Mouse (Mus musculus) hindbrain, embryonic 11.5 days (tissue): ENCODE measurements at regions not wholly inside any gene's neighbourhood (a gene's known extent, or its start where the extent isn't known, plus 50 kb on each side); places are given as distances from the start of the nearest gene placed in this dataset.
"Not testable (repeated sequence)": the region's sequence is repeated elsewhere in the genome, so short reads cannot be mapped to it uniquely, and the experiment has no call there.

ENCODE experiments used
- ATAC-seq: fragments of 200-750 bp; cut with Nextera tagmentation; 2 replicates; pipeline ENCODE4 v1.8.0; 2017; ENCODE audit warnings: mild to moderate bottlenecking, moderate TSS enrichment, moderate library complexity; ENCODE audit not compliant: low FRiP score
- DNase-seq: peaks from one replicate; pipeline ENCODE4 v3.0.0-alpha.2; 2015; ENCODE audit warnings: low spot score
- H3K27ac ChIP-seq: fragments of 300-500 bp; sonication (generic); 2 replicates; pipeline ENCODE4 v1.5.1; 2014; ENCODE audit warnings: mild to moderate bottlenecking, low read depth, low read length
- H3K27me3 ChIP-seq: fragments of 300-500 bp; sonication (generic); 2 replicates; pipeline ENCODE4 v1.6.1; 2014; ENCODE audit warnings: mild to moderate bottlenecking, low read length, moderate library complexity, mixed read lengths; ENCODE audit not compliant: control insufficient read depth, insufficient read depth
- H3K36me3 ChIP-seq: fragments of 300-500 bp; sonication (generic); 2 replicates; pipeline ENCODE4 v1.6.1; 2014; ENCODE audit warnings: mild to moderate bottlenecking, low read length, moderate library complexity, mixed read lengths; ENCODE audit not compliant: control insufficient read depth, insufficient read depth
- H3K4me1 ChIP-seq: fragments of 300-500 bp; sonication (generic); replicated peaks from 2 replicates; pipeline ENCODE4 v1.6.1; 2014; ENCODE audit warnings: low read length, mixed read lengths; ENCODE audit not compliant: control insufficient read depth, insufficient read depth
- H3K4me2 ChIP-seq: fragments of 300-500 bp; sonication (generic); replicated peaks from 2 replicates; pipeline ENCODE4 v1.6.1; 2014; ENCODE audit warnings: mild to moderate bottlenecking, low read depth, low read length
- H3K4me3 ChIP-seq: fragments of 300-500 bp; sonication (generic); 2 replicates; pipeline ENCODE4 v1.5.1; 2014; ENCODE audit warnings: low read depth, low read length
- H3K9ac ChIP-seq: fragments of 300-500 bp; sonication (generic); 2 replicates; pipeline ENCODE4 v1.6.1; 2014; ENCODE audit warnings: low read depth, low read length
- H3K9me3 ChIP-seq: fragments of 300-500 bp; sonication (generic); 2 replicates; pipeline ENCODE4 v1.6.1; 2016; ENCODE audit warnings: low read length; ENCODE audit not compliant: control insufficient read depth
- whole genome bisulfite sequencing: fragments of 180-500 bp; shearing (Covaris S2); extraction: QIAGEN DNeasy Blood & Tissue Kit; methylation state at CpG from one replicate; pipeline ENCODE4 v1.1.7; 2014; 5-methylcytosine and 5-hydroxymethylcytosine counted together

- DNase-seq (no peak), ATAC-seq (0 out of 2 replicates have a peak, but pooled peaks have one; percentile 43)
- H3K9ac ChIP-seq, result no peak overlapping the region
- H3K4me2 ChIP-seq, result no peak overlapping the region
- H3K27me3 ChIP-seq, result no peaks in the 10 kb centered on the region
- H3K4me1 ChIP-seq, result no peaks in the 10 kb centered on the region
- WGBS, result 77% methylated on average over 8 of the region's 8 CpGs
- no peak overlapping the region for H3K27ac ChIP-seq
- H3K36me3 ChIP-seq, result no peaks in the 10 kb centered on the region
- no peaks in the 10 kb centered on the region for H3K9me3 ChIP-seq
- no peak overlapping the region for H3K4me3 ChIP-seq
Measured at GRCm38 (mm10) chr2:43072964-43073619, 419.7 kb upstream of the Lrp1b start.

DNA sequence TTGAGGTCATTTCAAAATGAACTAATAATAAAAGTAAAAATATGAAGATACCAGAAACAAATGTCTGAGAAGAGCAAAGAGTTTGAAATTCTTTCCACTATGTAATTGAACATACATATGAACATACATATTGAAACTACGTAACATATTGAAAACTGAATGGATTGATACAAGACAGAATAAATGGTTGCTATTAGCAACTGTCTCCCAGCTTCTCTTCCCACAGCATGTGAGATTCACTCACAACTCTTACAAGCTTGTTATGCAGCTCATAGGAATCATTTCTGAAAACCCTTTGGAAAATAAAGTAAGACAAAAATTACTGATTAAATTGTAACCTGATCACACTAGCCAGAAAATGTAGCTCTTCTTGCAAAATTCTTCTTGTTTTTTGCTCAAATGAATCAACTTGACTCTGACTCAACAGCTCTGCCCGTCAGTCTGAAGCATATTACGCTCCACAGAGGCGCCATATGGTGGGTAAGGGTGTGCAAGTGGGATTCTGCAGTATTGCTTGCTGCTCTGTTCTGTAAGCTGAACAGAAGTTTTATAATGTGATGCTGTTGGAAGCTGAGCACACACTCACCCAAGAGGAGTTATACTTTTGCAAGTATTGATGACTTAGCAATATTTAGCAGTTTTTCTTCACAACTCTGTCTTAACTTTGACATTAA, 444.3 kb upstream of the Lrp1b start:
- no peaks in the 10 kb centered on the region for H3K9me3 ChIP-seq
- DNase-seq (no peak), ATAC-seq (no peak)
- no peak overlapping the region for H3K4me3 ChIP-seq
- no peaks in the 10 kb centered on the region for H3K4me1 ChIP-seq
- no peaks in the 10 kb centered on the region for H3K36me3 ChIP-seq
- no peak overlapping the region for H3K9ac ChIP-seq
- H3K27me3 ChIP-seq, result no peaks in the 10 kb centered on the region
- no peak overlapping the region for H3K27ac ChIP-seq
- H3K4me2 ChIP-seq, result no peak overlapping the region
- 85% methylated on average over 4 of the region's 4 CpGs for WGBS

DNA sequence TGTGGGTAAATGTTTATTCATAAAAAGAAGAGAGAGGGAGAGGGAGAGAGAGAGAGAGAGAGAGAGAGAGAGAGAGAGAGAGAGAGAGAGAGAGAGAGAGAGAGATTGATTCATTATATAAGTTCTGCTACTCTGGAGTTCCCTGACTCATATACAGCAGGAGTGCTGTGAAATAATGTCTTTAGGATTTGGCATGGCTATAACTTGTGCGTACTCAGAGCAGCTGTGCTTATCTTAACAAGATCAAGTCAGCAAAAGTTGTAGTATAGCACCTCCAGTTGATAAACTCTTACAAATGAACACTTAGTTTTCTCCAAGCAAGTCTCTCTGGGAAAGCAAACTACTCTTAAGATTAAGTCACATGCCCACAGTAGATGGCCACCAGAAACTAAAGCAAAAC, 435.3 kb upstream of the Kynu start:
- Histone ChIP-seq H3K27ac (no peak overlapping the region), H3K36me3 (no peaks in the 10 kb centered on the region), H3K27me3 (no peaks in the 10 kb centered on the region), H3K4me3 (no peak overlapping the region), H3K9ac (no peak overlapping the region), H3K4me2 (no peak overlapping the region), H3K4me1 (no peaks in the 10 kb centered on the region), H3K9me3 (no peaks in the 10 kb centered on the region)
- no peak for DNase-seq
- WGBS, result 92% methylated on average over 1 of the region's 1 CpGs
- ATAC-seq, result no peak

- Histone ChIP-seq H3K27ac (no peak overlapping the region), H3K9ac (no peak overlapping the region), H3K9me3 (no peaks in the 10 kb centered on the region), H3K4me2 (no peak overlapping the region), H3K4me1 (no peaks in the 10 kb centered on the region), H3K36me3 (no peaks in the 10 kb centered on the region), H3K4me3 (no peak overlapping the region), H3K27me3 (no peaks in the 10 kb centered on the region)
- no peak for ATAC-seq
- DNase-seq, result no peak
Measured at GRCm38 (mm10) chr2:43153574-43153973, 401.6 kb upstream of the Kynu start.

- Histone ChIP-seq H3K9ac (no peak overlapping the region), H3K27me3 (no peaks in the 10 kb centered on the region), H3K36me3 (no peaks in the 10 kb centered on the region), H3K4me1 (no peaks in the 10 kb centered on the region), H3K27ac (no peak overlapping the region), H3K4me3 (no peak overlapping the region), H3K9me3 (no peaks in the 10 kb centered on the region), H3K4me2 (no peak overlapping the region)
- no peak for DNase-seq
- no peak for ATAC-seq
Measured at GRCm38 (mm10) chr2:43182105-43182504, 373.0 kb upstream of the Kynu start.

- H3K27ac ChIP-seq, H3K9me3 ChIP-seq, H3K36me3 ChIP-seq, ATAC-seq, H3K9ac ChIP-seq, DNase-seq, H3K4me2 ChIP-seq, H3K4me1 ChIP-seq, H3K4me3 ChIP-seq, H3K27me3 ChIP-seq: not testable (repeated sequence)
- 94% methylated on average over 15 of the region's 15 CpGs for WGBS
Measured at GRCm38 (mm10) chr2:43195531-43195930, 359.6 kb upstream of the Kynu start.

DNA sequence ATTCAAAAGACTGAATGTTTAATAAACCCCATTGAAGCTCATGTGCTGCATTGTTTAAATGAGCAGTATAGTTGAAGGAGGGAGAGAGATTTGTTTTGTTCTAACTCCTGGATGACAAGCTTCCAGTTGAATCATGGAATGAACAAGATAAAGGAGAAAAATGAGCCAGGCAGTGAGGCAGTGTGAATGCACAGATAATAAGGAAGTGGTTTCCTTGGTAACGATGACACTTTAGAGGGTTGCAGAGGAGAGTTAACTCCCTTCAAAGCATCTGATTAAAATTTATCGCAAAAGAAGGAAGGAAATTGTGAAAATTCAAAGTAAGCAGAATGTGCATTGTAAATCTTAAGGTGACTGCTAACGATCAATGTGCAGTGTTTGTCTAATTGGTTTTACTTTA, 346.9 kb upstream of the Kynu start:
- DNase-seq, result no peak
- Histone ChIP-seq H3K9me3 (no peaks in the 10 kb centered on the region), H3K4me3 (no peak overlapping the region), H3K27ac (no peak overlapping the region), H3K36me3 (no peaks in the 10 kb centered on the region), H3K4me2 (no peak overlapping the region), H3K27me3 (no peaks in the 10 kb centered on the region), H3K4me1 (no peaks in the 10 kb centered on the region), H3K9ac (no peak overlapping the region)
- 77% methylated on average over 3 of the region's 3 CpGs for WGBS
- no peak for ATAC-seq

- DNase-seq, result no peak
- no peaks in the 10 kb centered on the region for H3K27me3 ChIP-seq
- H3K4me3 ChIP-seq, result no peak overlapping the region
- H3K9me3 ChIP-seq, result no peaks in the 10 kb centered on the region
- no peak for ATAC-seq
- no peak overlapping the region for H3K9ac ChIP-seq
- H3K27ac ChIP-seq, result no peak overlapping the region
- no peaks in the 10 kb centered on the region for H3K36me3 ChIP-seq
- WGBS, result 74% methylated on average over 2 of the region's 2 CpGs
- no peak overlapping the region for H3K4me2 ChIP-seq
- H3K4me1 ChIP-seq, result no peaks in the 10 kb centered on the region
Measured at GRCm38 (mm10) chr2:43213901-43214300, 341.2 kb upstream of the Kynu start.

GRCm38 (mm10) chr2:43217119-43217518, 338.0 kb upstream of the Kynu start:
- no peak overlapping the region for H3K4me2 ChIP-seq
- ATAC-seq (no peak), DNase-seq (no peak)
- no peak overlapping the region for H3K27ac ChIP-seq
- no peaks in the 10 kb centered on the region for H3K27me3 ChIP-seq
- no peak overlapping the region for H3K4me3 ChIP-seq
- WGBS, result 71% methylated on average over 1 of the region's 1 CpGs
- no peaks in the 10 kb centered on the region for H3K36me3 ChIP-seq
- no peaks in the 10 kb centered on the region for H3K9me3 ChIP-seq
- no peak overlapping the region for H3K9ac ChIP-seq
- no peaks in the 10 kb centered on the region for H3K4me1 ChIP-seq
